Mouse (Mus musculus) gastrocnemius, postnatal 25 days (tissue): ENCODE results near the gene Klk1b3. TPM values are rescaled to one million over a fixed set of nuclear protein-coding genes. Genes with fewer than 3 reads are reported as not detected.

Experiments
- total RNA-seq, 2 experiments: library from RNA; stranded (reverse); gene quantifications; 1 replicate in 1 of 2; 2 replicates in 1 of 2; pipeline ENCODE4 v1.2.3; 2021

Klk1b3 gene
- total RNA-seq, 2 experiments from 2014 or later = not detected

Other genes with a start within 250 kb of the Klk1b3 start
- gene Klk1b8, start 247.5 kb upstream of the Klk1b3 start, total RNA-seq = not detected
- gene Klk1b1, start 231.4 kb upstream of the Klk1b3 start, total RNA-seq = not detected
- not detected for gene Klk1b9, start 222.1 kb upstream of the Klk1b3 start, total RNA-seq
- gene Klk1b11, start 202.3 kb upstream of the Klk1b3 start, total RNA-seq = not detected
- gene Klk1b26, start 186.0 kb upstream of the Klk1b3 start, total RNA-seq = under 1 TPM; 0.19 to 0.26 TPM
- gene Klk1b27, start 145.9 kb upstream of the Klk1b3 start, total RNA-seq = not detected
- not detected for gene Klk1b21, start 95.9 kb upstream of the Klk1b3 start, total RNA-seq
- not detected for gene Klk1b22, start 85.5 kb upstream of the Klk1b3 start, total RNA-seq
- gene Klk1b16, start 61.4 kb upstream of the Klk1b3 start, total RNA-seq = not detected
- gene Klk1b24, start 10.0 kb upstream of the Klk1b3 start, total RNA-seq = not detected
- gene Klk1b4, start 9.2 kb downstream of the Klk1b3 start, total RNA-seq = not detected
- gene Klk1b5, start 17.8 kb downstream of the Klk1b3 start, total RNA-seq = not detected
- gene Klk1, start 27.2 kb downstream of the Klk1b3 start, total RNA-seq = not detected
- not detected for gene Gm36864, start 38.0 kb downstream of the Klk1b3 start, total RNA-seq
- under 1 TPM; 0.36 to 0.43 TPM for gene 1700028J19Rik, start 48.5 kb downstream of the Klk1b3 start, total RNA-seq
- gene 2410002F23Rik, start 48.5 kb downstream of the Klk1b3 start, total RNA-seq = 1 to 10 TPM; 6.1 to 8.0 TPM
- not detected for gene Acp4, start 59.2 kb downstream of the Klk1b3 start, total RNA-seq
- not detected for gene Gm15517, start 63.3 kb downstream of the Klk1b3 start, total RNA-seq
- gene Clec11a, start 108.7 kb downstream of the Klk1b3 start, total RNA-seq = 1 to 10 TPM; 1.9 to 2.6 TPM
- gene Shank1, start 112.1 kb downstream of the Klk1b3 start, total RNA-seq = under 1 TPM; 0.49 to 0.54 TPM
- gene Syt3, start 185.9 kb downstream of the Klk1b3 start, total RNA-seq = 1 to 10 TPM; 1.1 to 1.8 TPM
- gene 1700008O03Rik, start 187.6 kb downstream of the Klk1b3 start, total RNA-seq = not detected
- under 1 TPM; 0.24 to 0.43 TPM for gene Lrrc4b, start 230.8 kb downstream of the Klk1b3 start, total RNA-seq